Mouse (Mus musculus) liver, embryonic 12.5 days (tissue): ENCODE measurements around the gene Nicn1. TPM values are rescaled to one million over a fixed set of nuclear protein-coding genes. Genes with fewer than 3 reads are reported as not detected.
A peak's percentile ranks its signal among the peaks of the same experiment; 100 is the strongest.
"Not testable (repeated sequence)": the region's sequence is repeated elsewhere in the genome, so short reads cannot be mapped to it uniquely, and the experiment has no call there.

Experiments
- ATAC-seq: fragments of 200-750 bp; cut with Nextera tagmentation; 2 replicates; pipeline ENCODE4 v1.8.0; 2017; ENCODE audit warnings: moderate number of reproducible peaks, mild to moderate bottlenecking, moderate library complexity
- H3K27ac ChIP-seq: fragments of 300-500 bp; sonication (generic); 2 replicates; pipeline ENCODE4 v1.5.1; 2016; ENCODE audit warnings: mild to moderate bottlenecking
- H3K27me3 ChIP-seq: fragments of 300-500 bp; sonication (generic); replicated peaks from 2 replicates; pipeline ENCODE4 v1.6.1; 2016; ENCODE audit warnings: mild to moderate bottlenecking, moderate library complexity
- H3K36me3 ChIP-seq: fragments of 300-500 bp; sonication (generic); 2 replicates; pipeline ENCODE4 v1.6.1; 2016; ENCODE audit warnings: mild to moderate bottlenecking, moderate library complexity
- H3K4me1 ChIP-seq: fragments of 300-500 bp; sonication (generic); 2 replicates; pipeline ENCODE4 v1.6.1; 2016
- H3K4me2 ChIP-seq: fragments of 300-500 bp; sonication (generic); 2 replicates; pipeline ENCODE4 v1.6.1; 2016; ENCODE audit warnings: mild to moderate bottlenecking, moderate library complexity
- H3K4me3 ChIP-seq: fragments of 300-500 bp; sonication (generic); 2 replicates; pipeline ENCODE4 v1.5.1; 2016; ENCODE audit warnings: mild to moderate bottlenecking, moderate library complexity
- H3K9ac ChIP-seq: fragments of 300-500 bp; sonication (generic); 2 replicates; pipeline ENCODE4 v1.6.1; 2016; ENCODE audit warnings: mild to moderate bottlenecking, moderate library complexity
- H3K9me3 ChIP-seq: fragments of 300-500 bp; sonication (generic); replicated peaks from 2 replicates; pipeline ENCODE4 v1.6.1; 2016; ENCODE audit warnings: mild to moderate bottlenecking, moderate library complexity
- WGBS: fragments of 180-500 bp; shearing (Covaris S2); methylation state at CpG from one replicate; pipeline ENCODE4 v1.1.7; 2016; ENCODE audit not compliant: insufficient replicate concordance; 5-methylcytosine and 5-hydroxymethylcytosine counted together
- polyA plus RNA-seq: library from polyadenylated mRNA; unstranded; fragments of >200 nt; fragmentation: Nextera tagmentation; extraction: Ambion mirVana; gene quantifications from 2 replicates; pipeline ENCODE4 v1.2.1, GENCODE M21; 2016

Gene Nicn1
- polyA plus RNA-seq, 1 experiment from 2014 or later: 7.9 TPM

DNA sequence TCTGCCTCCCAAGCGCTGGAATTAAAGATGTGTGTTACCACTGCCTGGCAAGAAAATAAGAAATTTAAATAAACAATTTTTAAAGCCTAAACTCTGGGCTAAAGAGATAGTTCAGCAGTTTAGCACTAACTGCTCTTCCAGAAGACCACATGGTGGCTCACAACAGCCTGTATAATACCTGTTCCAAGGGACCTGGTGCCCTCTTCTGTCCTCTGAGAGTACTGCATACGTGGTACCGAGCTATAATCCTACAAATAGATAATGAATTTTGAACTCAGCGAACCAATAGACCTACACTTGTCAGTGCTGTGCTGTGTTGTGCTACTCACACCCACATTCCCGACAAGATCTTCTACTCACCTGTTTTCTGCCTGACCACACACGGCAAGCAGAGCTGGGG, 5.8 kb upstream of the Nicn1 start:
- Histone ChIP-seq H3K27me3 (no peaks in the 10 kb centered on the region), H3K4me1 (peaks cover 11% of the 10 kb centered on the region), H3K4me3 (no peak overlapping the region), H3K36me3 (no peaks in the 10 kb centered on the region), H3K9ac (no peak overlapping the region), H3K27ac (no peak overlapping the region), H3K9me3 (no peaks in the 10 kb centered on the region), H3K4me2 (no peak overlapping the region)
- 6% methylated on average over 6 of the region's 6 CpGs for WGBS
- peak; percentile 81 for ATAC-seq

DNA sequence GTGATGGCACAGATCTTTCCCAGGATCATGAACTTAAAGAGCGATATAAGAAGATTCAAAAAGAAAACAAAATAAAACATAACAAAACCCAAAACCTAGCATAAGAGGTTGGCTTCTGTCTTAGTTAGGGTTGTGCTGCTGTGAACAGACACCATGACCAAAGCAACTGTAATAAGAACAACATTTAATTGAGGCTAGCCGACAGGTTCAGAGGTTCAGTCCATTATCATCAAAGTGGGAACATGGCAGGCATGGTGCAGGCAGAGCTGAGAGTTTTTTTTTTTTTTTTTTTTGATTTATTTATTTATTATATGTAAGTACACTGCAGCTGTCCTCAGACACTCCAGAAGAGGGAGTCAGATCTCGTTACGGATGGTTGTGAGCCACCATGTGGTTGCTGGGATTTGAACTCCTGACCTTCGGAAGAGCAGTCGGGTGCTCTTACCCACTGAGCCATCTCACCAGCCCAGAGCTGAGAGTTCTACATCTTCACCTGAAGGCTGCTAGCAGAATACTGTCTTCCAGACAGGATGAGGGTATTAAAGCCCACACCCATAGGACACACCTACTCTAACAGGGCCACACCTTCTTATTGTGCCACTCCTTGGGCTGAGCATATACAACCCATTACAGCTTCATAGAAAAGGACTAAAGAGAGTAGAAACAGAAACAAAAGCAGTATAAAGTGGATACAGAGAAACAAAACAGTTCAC, 2.5 kb upstream of the Nicn1 start:
- peaks cover 23% of the 10 kb centered on the region for H3K4me1 ChIP-seq
- not testable (repeated sequence) for H3K36me3 ChIP-seq, H3K4me2 ChIP-seq, ATAC-seq, H3K27ac ChIP-seq, H3K27me3 ChIP-seq, H3K9me3 ChIP-seq, H3K4me3 ChIP-seq, H3K9ac ChIP-seq
- 80% methylated on average over 4 of the region's 6 CpGs for WGBS

- ATAC-seq: no peak
- Histone ChIP-seq H3K27ac (peak overlapping the region; percentile 66; the same call in 1 of the 2 replicates), H3K9me3 (no peaks in the 10 kb centered on the region), H3K9ac (peak overlapping the region; percentile 70; the same call in 1 of the 2 replicates), H3K4me1 (peaks cover 23% of the 10 kb centered on the region), H3K27me3 (no peaks in the 10 kb centered on the region), H3K4me2 (peak overlapping the region; percentile 78), H3K36me3 (no peaks in the 10 kb centered on the region), H3K4me3 (peak overlapping the region; percentile 66)
- 61% methylated on average over 2 of the region's 2 CpGs for WGBS
Observed at GRCm38 (mm10) chr9:108289347-108289746, 882 bp upstream of the Nicn1 start.

DNA sequence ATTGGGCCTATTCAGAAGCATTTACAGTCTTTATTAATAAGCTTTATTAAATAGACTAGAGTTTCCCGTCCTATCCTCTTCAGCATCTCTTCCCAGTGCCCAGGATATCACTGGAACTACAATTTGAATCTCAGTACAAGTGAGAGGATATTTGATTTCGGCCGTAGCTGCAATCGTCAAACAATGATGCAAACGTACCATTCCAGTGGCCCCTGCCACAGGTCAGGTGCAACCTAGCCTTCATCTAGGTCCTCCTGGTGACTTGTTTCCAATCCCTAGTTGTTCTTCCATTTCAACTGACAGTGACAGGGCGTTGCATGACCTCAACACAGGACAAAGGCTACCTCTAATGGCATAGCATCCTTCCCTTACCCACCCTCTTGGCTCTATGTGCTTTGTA, 544 bp downstream of the Nicn1 start:
- Histone ChIP-seq H3K4me2 (peak overlapping the region; percentile 78), H3K36me3 (no peaks in the 10 kb centered on the region), H3K27me3 (0 out of 2 replicates have a peak, but pooled peaks cover 2% of the 10 kb centered on the region), H3K4me3 (peak overlapping the region; percentile 66), H3K4me1 (peaks cover 20% of the 10 kb centered on the region), H3K9ac (no peak overlapping the region), H3K27ac (no peak overlapping the region), H3K9me3 (no peaks in the 10 kb centered on the region)
- WGBS: 47% methylated on average over 6 of the region's 6 CpGs
- no peak for ATAC-seq

DNA sequence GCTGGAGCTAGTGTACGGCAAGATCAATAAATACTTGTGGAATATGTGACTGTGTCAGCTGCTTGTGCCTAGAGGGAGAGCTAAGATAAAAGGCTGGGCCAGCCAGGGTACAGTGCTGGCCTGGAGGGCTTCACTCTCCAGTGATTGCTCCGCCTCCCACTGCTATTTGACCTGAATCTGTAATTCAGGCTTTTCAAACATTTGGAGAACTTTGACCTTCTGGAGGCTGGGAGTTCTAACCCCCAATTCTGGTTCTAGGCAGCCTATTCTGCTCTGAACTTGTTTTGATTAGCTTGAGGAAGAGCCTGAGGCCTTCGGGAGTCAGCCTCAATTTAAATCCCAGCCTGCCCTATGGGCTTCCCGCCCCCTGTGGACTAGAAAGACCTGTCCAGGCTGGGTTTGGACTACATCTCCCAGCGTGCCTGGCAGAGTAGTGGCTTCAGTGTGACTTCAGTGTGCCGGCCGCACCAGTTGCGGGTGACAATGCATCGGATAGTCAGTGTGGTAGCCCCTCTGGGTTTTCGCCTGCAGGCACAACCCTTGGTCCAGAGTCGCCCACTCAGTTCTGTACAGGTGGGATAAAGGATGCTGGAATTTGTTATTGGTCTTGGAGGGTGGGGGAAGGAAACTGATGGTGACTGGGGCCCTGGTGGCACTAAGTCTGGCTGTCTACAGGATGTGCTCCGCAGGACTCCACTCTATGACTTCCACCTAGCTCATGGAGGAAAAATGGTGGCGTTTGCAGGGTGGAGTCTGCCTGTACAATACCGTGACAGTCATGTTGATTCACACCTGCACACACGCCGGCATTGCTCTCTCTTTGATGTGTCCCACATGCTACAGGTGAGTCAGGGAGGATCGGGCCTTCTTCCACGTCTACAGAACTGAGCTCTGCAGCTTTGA, 6.5 kb downstream of the Nicn1 start, which contains the start of gene Amt:
Gene Amt, plus strand, starts transcription at position 401 of the 903 bp plus-strand sequence.
- peaks cover 3% of the 10 kb centered on the region; the same call in 1 of the 2 replicates for H3K4me1 ChIP-seq
- H3K36me3 ChIP-seq: peaks cover 4% of the 10 kb centered on the region; the same call in 1 of the 2 replicates
- H3K4me2 ChIP-seq: peak within 1 kb of the TSS; percentile 39
- peak; percentile 69 for ATAC-seq
- WGBS: 51% methylated on average over 18 of the region's 18 CpGs
- H3K27me3 ChIP-seq: 0 out of 2 replicates have a peak, but pooled peaks cover 4% of the 10 kb centered on the region
- 0 out of 2 replicates have a peak within 1 kb of the TSS, but pooled peaks have one; percentile 22 for H3K9ac ChIP-seq
- peak within 1 kb of the TSS; percentile 61 for H3K27ac ChIP-seq
- peak within 1 kb of the TSS; percentile 33 for H3K4me3 ChIP-seq
- H3K9me3 ChIP-seq: no peaks in the 10 kb centered on the region

- H3K9ac ChIP-seq: no peak overlapping the region
- no peaks in the 10 kb centered on the region for H3K27me3 ChIP-seq
- H3K27ac ChIP-seq: 0 out of 2 replicates have a peak overlapping the region, but pooled peaks have one; percentile 5
- no peaks in the 10 kb centered on the region for H3K9me3 ChIP-seq
- ATAC-seq: no peak
- H3K4me2 ChIP-seq: no peak overlapping the region
- no peak overlapping the region for H3K4me3 ChIP-seq
- WGBS: 76% methylated on average over 3 of the region's 3 CpGs
- peaks cover 19% of the 10 kb centered on the region for H3K4me1 ChIP-seq
- peaks cover 25% of the 10 kb centered on the region for H3K36me3 ChIP-seq
Observed at GRCm38 (mm10) chr9:108301853-108302252, 11.6 kb downstream of the Nicn1 start.

- no peaks in the 10 kb centered on the region for H3K9me3 ChIP-seq
- H3K9ac ChIP-seq: peak overlapping the region; percentile 92
- peaks cover 38% of the 10 kb centered on the region for H3K4me1 ChIP-seq
- 43% methylated on average over 4 of the region's 4 CpGs for WGBS
- H3K4me3 ChIP-seq: peak overlapping the region; percentile 94
- H3K27me3 ChIP-seq: no peaks in the 10 kb centered on the region
- peak overlapping the region; percentile 100 for H3K27ac ChIP-seq
- no peak for ATAC-seq
- H3K4me2 ChIP-seq: peak overlapping the region; percentile 92
- H3K36me3 ChIP-seq: peaks cover 32% of the 10 kb centered on the region
Observed at GRCm38 (mm10) chr9:108304716-108305115, 14.5 kb downstream of the Nicn1 start.

GRCm38 (mm10) chr9:108305170-108305569, 14.9 kb downstream of the Nicn1 start:
- WGBS: 0% methylated on average over 1 of the region's 1 CpGs
- H3K4me1 ChIP-seq: peaks cover 43% of the 10 kb centered on the region
- no peak; the same call in 1 of the 2 replicates for ATAC-seq
- peak overlapping the region; percentile 100 for H3K27ac ChIP-seq
- H3K4me2 ChIP-seq: peak overlapping the region; percentile 92
- H3K36me3 ChIP-seq: peaks cover 36% of the 10 kb centered on the region
- H3K9ac ChIP-seq: peak overlapping the region; percentile 92
- no peaks in the 10 kb centered on the region for H3K27me3 ChIP-seq
- peak overlapping the region; percentile 94 for H3K4me3 ChIP-seq
- no peaks in the 10 kb centered on the region for H3K9me3 ChIP-seq

- peaks cover 49% of the 10 kb centered on the region for H3K4me1 ChIP-seq
- under 1% methylated on average over 81 of the region's 81 CpGs for WGBS
Observed at GRCm38 (mm10) chr9:108305629-108306520, 15.6 kb downstream of the Nicn1 start, which contains the start of the genes Rhoa and Tcta. TSS of gene Rhoa (plus strand) at chr9:108306129. TSS of gene Tcta (minus strand) at chr9:108306160.

GRCm38 (mm10) chr9:108306571-108306980, 16.3 kb downstream of the Nicn1 start:
- peaks cover 52% of the 10 kb centered on the region for H3K4me1 ChIP-seq
- H3K4me2 ChIP-seq: peak overlapping the region; percentile 92
- peak overlapping the region; percentile 99 for H3K9ac ChIP-seq
- WGBS: under 1% methylated on average over 51 of the region's 51 CpGs
- peak overlapping the region; percentile 100 for H3K27ac ChIP-seq
- no peaks in the 10 kb centered on the region for H3K9me3 ChIP-seq
- ATAC-seq: peak; percentile 79
- H3K36me3 ChIP-seq: peaks cover 42% of the 10 kb centered on the region
- H3K27me3 ChIP-seq: no peaks in the 10 kb centered on the region
- H3K4me3 ChIP-seq: peak overlapping the region; percentile 94

More at GRCm38 (mm10) chr9:108305629-108306520, 15.6 kb downstream of the Nicn1 start, which contains the start of the genes Rhoa and Tcta:
- Histone ChIP-seq H3K27ac (peak within 1 kb of the TSS; percentile 100), H3K9ac (peak within 1 kb of the TSS; percentile 99), H3K4me2 (peak within 1 kb of the TSS; percentile 92), H3K36me3 (peaks cover 38% of the 10 kb centered on the region), H3K4me3 (peak within 1 kb of the TSS; percentile 94), H3K27me3 (no peaks in the 10 kb centered on the region), H3K9me3 (no peaks in the 10 kb centered on the region)
- ATAC-seq: peak; percentile 88
